Mouse (Mus musculus) cerebellum, adult 2 months (tissue): ENCODE measurements at regions not wholly inside any gene's neighbourhood (a gene's known extent, or its start where the extent isn't known, plus 50 kb on each side); places are given as distances from the start of the nearest gene placed in this dataset.
A peak's percentile ranks its signal among the peaks of the same experiment; 100 is the strongest.

Source experiments
- DNase-seq, 2 experiments: peaks; one replicate each; pipeline ENCODE4 v3.0.0; 2021
- H3K27ac ChIP-seq: fragments of 200-500 bp; 2 replicates; pipeline ENCODE4 v1.5.1; 2012; ENCODE audit warnings: low read length, control low read depth, inconsistent platforms; ENCODE audit not compliant: insufficient read depth
- H3K27me3 ChIP-seq: fragments of 200-500 bp; 2 replicates; pipeline ENCODE4 v1.6.1; 2012; ENCODE audit warnings: inconsistent platforms, mild to moderate bottlenecking, low read length, moderate library complexity; ENCODE audit not compliant: control insufficient read depth, insufficient read depth
- H3K4me1 ChIP-seq: fragments of 200-500 bp; 2 replicates; pipeline ENCODE4 v1.6.1; 2011; ENCODE audit warnings: low read length; ENCODE audit not compliant: control insufficient read depth, insufficient read depth
- H3K4me3 ChIP-seq: fragments of 200-500 bp; replicated peaks from 2 replicates; pipeline ENCODE3; 2011; ENCODE audit warnings: mild to moderate bottlenecking, low read depth, low read length, control low read depth; ENCODE audit not compliant: insufficient read depth
- CTCF ChIP-seq: fragments of 200-500 bp; IDR thresholded peaks from 2 replicates; pipeline ENCODE4 v1.5.1; 2011; ENCODE audit warnings: low read depth, mild to moderate bottlenecking, control low read depth, low read length, moderate library complexity, borderline replicate concordance; ENCODE audit not compliant: insufficient read depth
- POLR2A ChIP-seq: fragments of 200-500 bp; IDR thresholded peaks from 2 replicates; pipeline ENCODE4 v1.6.1; 2011; ENCODE audit warnings: low read length, control low read depth, borderline replicate concordance; ENCODE audit not compliant: insufficient read depth
- WGBS: fragments of 180-500 bp; shearing (Covaris S2); methylation state at CpG from one replicate; pipeline ENCODE4 v1.1.7; 2018; 5-methylcytosine and 5-hydroxymethylcytosine counted together

DNA sequence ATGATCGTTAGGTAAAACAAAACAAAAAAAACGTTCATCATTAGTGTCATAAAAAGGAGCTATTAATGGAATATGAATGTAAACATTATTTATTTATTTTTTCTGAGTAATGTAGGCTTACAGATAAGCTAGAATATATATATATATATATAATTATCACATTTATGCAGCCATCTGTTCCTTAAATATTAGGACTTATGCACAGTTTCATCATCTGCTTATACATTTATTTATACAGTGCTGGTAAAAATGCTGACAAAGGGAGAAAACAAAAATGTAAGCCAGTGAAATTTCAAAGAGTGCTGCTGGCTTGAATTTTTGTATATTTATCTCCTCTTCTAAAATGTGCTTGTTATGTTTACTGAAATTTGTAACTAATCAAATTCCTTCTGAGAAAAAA, 4841.7 kb upstream of the Gm7489 start:
- no peak overlapping the region for H3K27ac ChIP-seq
- TF ChIP-seq POLR2A = no peak
- no peak for TF ChIP-seq CTCF
- H3K27me3 ChIP-seq = no peaks in the 10 kb centered on the region
- H3K4me1 ChIP-seq = no peaks in the 10 kb centered on the region
- DNase-seq = no peak
- H3K4me3 ChIP-seq = no peak overlapping the region
- 75% methylated on average over 2 of the region's 2 CpGs for WGBS

DNA sequence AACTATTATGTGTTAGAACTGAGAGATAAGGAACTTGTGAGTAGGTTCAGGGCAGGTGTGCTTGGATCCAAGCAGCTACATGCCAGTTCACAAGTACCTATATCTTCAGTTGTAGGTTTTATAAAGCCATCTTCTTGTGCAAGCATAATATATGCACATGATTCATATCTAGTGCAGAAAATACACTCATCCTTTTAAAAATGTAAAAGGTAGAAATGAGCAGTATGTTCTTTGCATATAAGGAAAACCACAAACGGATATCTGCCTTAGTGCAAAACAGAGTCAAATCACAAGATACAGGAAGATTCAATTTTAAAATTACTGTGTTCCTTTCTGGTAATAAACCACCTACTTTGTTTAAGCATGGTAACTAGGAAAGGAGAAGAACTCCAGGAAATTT, 4819.6 kb upstream of the Gm7489 start:
- WGBS = 90% methylated on average over 1 of the region's 1 CpGs
- no peak for TF ChIP-seq POLR2A
- no peak for TF ChIP-seq CTCF
- no peak for DNase-seq
- H3K27me3 ChIP-seq = no peaks in the 10 kb centered on the region
- no peak overlapping the region for H3K27ac ChIP-seq
- H3K4me1 ChIP-seq = no peaks in the 10 kb centered on the region
- H3K4me3 ChIP-seq = no peak overlapping the region

GRCm38 (mm10) chr15:49065875-49066274, 4818.8 kb upstream of the Gm7489 start:
- Histone ChIP-seq H3K4me3 (no peak overlapping the region), H3K4me1 (no peaks in the 10 kb centered on the region), H3K27me3 (no peaks in the 10 kb centered on the region), H3K27ac (no peak overlapping the region)
- DNase-seq = peak; percentile 51 to 68
- TF ChIP-seq POLR2A (no peak), CTCF (no peak)

DNA sequence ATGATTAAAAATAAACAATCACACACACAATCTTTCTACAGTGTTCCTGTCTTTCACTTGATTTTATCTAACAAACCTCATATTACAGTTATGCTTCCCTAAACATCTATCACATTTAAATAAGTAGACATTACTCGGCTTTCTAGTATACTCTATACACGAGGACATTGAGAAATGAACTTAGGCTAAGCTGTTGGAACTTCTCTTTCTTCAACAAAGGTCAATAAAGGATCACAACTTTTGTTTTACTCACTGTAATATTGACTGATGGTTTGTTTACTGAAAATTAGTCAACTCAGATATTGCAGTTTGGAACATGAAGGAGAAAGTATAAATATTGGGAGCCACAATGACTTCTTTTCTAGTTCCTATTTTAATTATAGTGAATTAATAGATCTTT, 4818.3 kb upstream of the Gm7489 start:
- Histone ChIP-seq H3K4me3 (no peak overlapping the region), H3K27ac (no peak overlapping the region), H3K4me1 (no peaks in the 10 kb centered on the region), H3K27me3 (no peaks in the 10 kb centered on the region)
- WGBS = 85% methylated on average over 2 of the region's 2 CpGs
- DNase-seq = no peak
- no peak for TF ChIP-seq POLR2A
- no peak for TF ChIP-seq CTCF
